Mouse (Mus musculus) forebrain, embryonic 11.5 days (tissue): ENCODE data around the gene Ywhae. TPM values are rescaled to one million over a fixed set of nuclear protein-coding genes. Genes with fewer than 3 reads are reported as not detected.
A peak's percentile ranks its signal among the peaks of the same experiment; 100 is the strongest.

Source experiments
- ATAC-seq: fragments of 200-750 bp; cut with Nextera tagmentation; replicated peaks from 2 replicates; pipeline ENCODE4 v1.8.0; 2017; ENCODE audit warnings: moderate TSS enrichment; ENCODE audit not compliant: low FRiP score
- DNase-seq: peaks from one replicate; pipeline ENCODE4 v3.0.0-alpha.2; 2017; ENCODE audit warnings: low spot score
- H3K27ac ChIP-seq: fragments of 300-500 bp; sonication (generic); 2 replicates; pipeline ENCODE4 v1.5.1; 2014; ENCODE audit warnings: low read depth, low read length
- H3K27me3 ChIP-seq: fragments of 300-500 bp; sonication (generic); 2 replicates; pipeline ENCODE4 v1.6.1; 2014; ENCODE audit warnings: mild to moderate bottlenecking, low read length, mixed read lengths; ENCODE audit not compliant: control insufficient read depth, insufficient read depth
- H3K36me3 ChIP-seq: fragments of 300-500 bp; sonication (generic); 2 replicates; pipeline ENCODE4 v1.6.1; 2014; ENCODE audit warnings: mild to moderate bottlenecking, low read length, moderate library complexity, mixed read lengths; ENCODE audit not compliant: control insufficient read depth, insufficient read depth
- H3K4me1 ChIP-seq: fragments of 300-500 bp; sonication (generic); replicated peaks from 2 replicates; pipeline ENCODE4 v1.6.1; 2014; ENCODE audit warnings: low read length, mixed read lengths; ENCODE audit not compliant: control insufficient read depth, insufficient read depth
- H3K4me2 ChIP-seq: fragments of 300-500 bp; sonication (generic); 2 replicates; pipeline ENCODE4 v1.6.1; 2014; ENCODE audit warnings: low read depth, mild to moderate bottlenecking, low read length, moderate library complexity, mixed read lengths; ENCODE audit not compliant: severe bottlenecking
- H3K4me3 ChIP-seq: fragments of 300-500 bp; sonication (generic); 2 replicates; pipeline ENCODE4 v1.5.1; 2014; ENCODE audit warnings: low read depth, low read length
- H3K9ac ChIP-seq: fragments of 300-500 bp; sonication (generic); 2 replicates; pipeline ENCODE4 v1.6.1; 2014; ENCODE audit warnings: low read length
- H3K9me3 ChIP-seq: fragments of 300-500 bp; sonication (generic); 2 replicates; pipeline ENCODE4 v1.6.1; 2016; ENCODE audit warnings: low read length, mixed read lengths; ENCODE audit not compliant: control insufficient read depth
- WGBS: fragments of 180-500 bp; shearing (Covaris S2); extraction: QIAGEN DNeasy Blood & Tissue Kit; methylation state at CpG from one replicate; pipeline ENCODE4 v1.1.7; 2014; 5-methylcytosine and 5-hydroxymethylcytosine counted together
- polyA plus RNA-seq: library from polyadenylated mRNA; unstranded; fragments of >200 nt; fragmentation: Nextera tagmentation; extraction: Ambion mirVana; gene quantifications from 2 replicates; pipeline ENCODE4 v1.2.1, GENCODE M21; 2014

Ywhae gene
- polyA plus RNA-seq, 1 experiment from 2014 or later: 1,571 TPM

GRCm38 (mm10) chr11:75767014-75767413 lies 34.3 kb downstream of the Ywhae start:
- Histone ChIP-seq H3K27ac (no peak overlapping the region), H3K36me3 (peaks cover 3% of the 10 kb centered on the region; the same call in 1 of the 2 replicates), H3K4me2 (no peak overlapping the region), H3K27me3 (no peaks in the 10 kb centered on the region), H3K9ac (no peak overlapping the region), H3K4me1 (no peaks in the 10 kb centered on the region), H3K9me3 (no peaks in the 10 kb centered on the region), H3K4me3 (no peak overlapping the region)
- 78% methylated on average over 2 of the region's 2 CpGs for WGBS
- ATAC-seq (no peak), DNase-seq (no peak)

GRCm38 (mm10) chr11:75768091-75768989 lies 35.7 kb downstream of the Ywhae start:
- Histone ChIP-seq H3K4me2 (no peak overlapping the region), H3K27ac (no peak overlapping the region), H3K36me3 (peaks cover 3% of the 10 kb centered on the region; the same call in 1 of the 2 replicates), H3K9me3 (no peaks in the 10 kb centered on the region), H3K4me3 (no peak overlapping the region), H3K9ac (no peak overlapping the region), H3K27me3 (no peaks in the 10 kb centered on the region), H3K4me1 (no peaks in the 10 kb centered on the region)
- DNase-seq (no peak), ATAC-seq (no peak; the same call in 1 of the 2 replicates)
- 65% methylated on average over 6 of the region's 6 CpGs for WGBS

GRCm38 (mm10) chr11:75769206-75769605 lies 36.5 kb downstream of the Ywhae start:
- no peak overlapping the region for H3K27ac ChIP-seq
- ATAC-seq (peak; percentile 93), DNase-seq (peak; percentile 93)
- H3K4me1 ChIP-seq: no peaks in the 10 kb centered on the region
- H3K27me3 ChIP-seq: no peaks in the 10 kb centered on the region
- H3K9ac ChIP-seq: no peak overlapping the region; the same call in 1 of the 2 replicates
- 1% methylated on average over 23 of the region's 23 CpGs for WGBS
- no peaks in the 10 kb centered on the region for H3K9me3 ChIP-seq
- no peak overlapping the region for H3K4me3 ChIP-seq
- peaks cover 3% of the 10 kb centered on the region; the same call in 1 of the 2 replicates for H3K36me3 ChIP-seq
- 0 out of 2 replicates have a peak overlapping the region, but pooled peaks have one; percentile 27 for H3K4me2 ChIP-seq

DNA sequence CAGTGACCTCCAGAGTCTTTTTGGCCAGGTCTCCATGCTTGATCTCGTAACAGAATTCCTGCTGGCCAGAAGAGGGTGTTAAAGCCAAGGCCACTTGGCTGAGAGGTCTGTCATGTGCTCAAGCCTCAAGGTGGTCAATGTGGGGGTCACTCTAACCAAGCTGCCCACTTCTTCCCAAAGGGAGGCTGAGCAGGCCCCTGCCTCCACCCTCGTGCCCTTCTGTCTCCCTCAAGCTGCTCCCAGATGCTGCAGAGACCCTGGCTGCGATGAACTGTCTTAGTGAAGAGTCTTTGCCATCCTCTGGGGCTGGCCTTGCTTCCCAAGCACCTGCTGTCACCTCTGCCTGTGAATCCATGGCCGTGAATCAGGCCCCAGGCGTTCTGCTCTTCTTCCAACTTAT lies 39.9 kb downstream of the Ywhae start:
- Histone ChIP-seq H3K9ac (no peak overlapping the region), H3K4me3 (no peak overlapping the region), H3K4me1 (no peaks in the 10 kb centered on the region), H3K9me3 (no peaks in the 10 kb centered on the region), H3K27ac (no peak overlapping the region), H3K36me3 (no peaks in the 10 kb centered on the region), H3K4me2 (no peak overlapping the region), H3K27me3 (no peaks in the 10 kb centered on the region)
- 84% methylated on average over 5 of the region's 5 CpGs for WGBS
- ATAC-seq: no peak
- DNase-seq: no peak

- DNase-seq: no peak
- no peaks in the 10 kb centered on the region for H3K9me3 ChIP-seq
- ATAC-seq: no peak
These were observed 43.2 kb downstream of the Ywhae start for GRCm38 (mm10) chr11:75775919-75776318.

DNA sequence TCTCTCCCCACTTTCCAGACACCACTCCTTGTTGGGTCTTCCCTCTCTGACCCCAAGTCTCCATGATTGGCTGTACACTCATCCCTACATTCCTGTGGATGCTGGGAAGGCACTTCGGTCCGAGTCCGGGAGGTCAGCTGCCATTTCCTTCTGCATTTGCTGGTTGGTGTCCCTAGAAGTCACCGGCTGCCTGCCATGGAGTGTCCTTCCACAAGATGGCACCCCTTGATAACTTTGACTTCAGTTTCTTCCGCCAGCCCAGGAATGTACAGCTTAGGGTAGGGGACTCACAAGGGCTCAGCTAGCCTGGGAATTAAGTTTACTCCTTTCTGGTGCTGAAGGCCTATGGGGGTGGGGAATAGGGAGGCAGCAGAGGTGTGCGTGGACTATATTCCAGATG lies 49.2 kb downstream of the Ywhae start:
- Histone ChIP-seq H3K27me3 (no peaks in the 10 kb centered on the region), H3K9me3 (no peaks in the 10 kb centered on the region), H3K36me3 (no peaks in the 10 kb centered on the region), H3K4me2 (no peak overlapping the region), H3K9ac (no peak overlapping the region), H3K27ac (no peak overlapping the region), H3K4me3 (no peak overlapping the region), H3K4me1 (no peaks in the 10 kb centered on the region)
- WGBS: 26% methylated on average over 6 of the region's 6 CpGs
- ATAC-seq (no peak), DNase-seq (peak; percentile 74)

More at GRCm38 (mm10) chr11:75775919-75776318, 43.2 kb downstream of the Ywhae start:
- no peak overlapping the region for H3K9ac ChIP-seq
- no peaks in the 10 kb centered on the region for H3K4me1 ChIP-seq
- no peak overlapping the region for H3K4me3 ChIP-seq
- H3K4me2 ChIP-seq: no peak overlapping the region
- no peak overlapping the region for H3K27ac ChIP-seq
- no peaks in the 10 kb centered on the region for H3K36me3 ChIP-seq
- no peaks in the 10 kb centered on the region for H3K27me3 ChIP-seq
- 81% methylated on average over 1 of the region's 1 CpGs for WGBS

GRCm38 (mm10) chr11:75783799-75784198 lies 51.1 kb downstream of the Ywhae start:
- 94% methylated on average over 5 of the region's 5 CpGs for WGBS
- Histone ChIP-seq H3K9ac (no peak overlapping the region), H3K4me1 (no peaks in the 10 kb centered on the region), H3K9me3 (no peaks in the 10 kb centered on the region), H3K4me3 (no peak overlapping the region), H3K4me2 (no peak overlapping the region), H3K27ac (no peak overlapping the region), H3K36me3 (no peaks in the 10 kb centered on the region), H3K27me3 (no peaks in the 10 kb centered on the region)
- ATAC-seq (no peak), DNase-seq (no peak)

GRCm38 (mm10) chr11:75785897-75786296 lies 53.2 kb downstream of the Ywhae start:
- H3K4me2 ChIP-seq: no peak overlapping the region
- 80% methylated on average over 8 of the region's 8 CpGs for WGBS
- no peak overlapping the region for H3K4me3 ChIP-seq
- no peak overlapping the region for H3K9ac ChIP-seq
- H3K9me3 ChIP-seq: no peaks in the 10 kb centered on the region
- H3K27me3 ChIP-seq: no peaks in the 10 kb centered on the region
- ATAC-seq: no peak
- no peak for DNase-seq
- H3K27ac ChIP-seq: no peak overlapping the region
- no peaks in the 10 kb centered on the region for H3K36me3 ChIP-seq
- no peaks in the 10 kb centered on the region for H3K4me1 ChIP-seq
